Mouse (Mus musculus) kidney, adult 2 months (tissue): ENCODE data around the gene Mt3. TPM values are rescaled to one million over a fixed set of nuclear protein-coding genes. Genes with fewer than 3 reads are reported as not detected.

ENCODE experiments used
- DNase-seq: peaks from one replicate; pipeline ENCODE4 v3.0.0; 2021
- H3K27ac ChIP-seq: fragments of 200-500 bp; 2 replicates; pipeline ENCODE4 v1.5.1; 2012; ENCODE audit warnings: low read depth, low read length, control low read depth, inconsistent platforms; ENCODE audit not compliant: insufficient read depth
- H3K27me3 ChIP-seq: fragments of 200-500 bp; replicated peaks from 2 replicates; pipeline ENCODE4 v1.6.1; 2012; ENCODE audit warnings: mild to moderate bottlenecking, moderate library complexity, low read length, inconsistent platforms; ENCODE audit not compliant: control insufficient read depth, insufficient read depth
- H3K36me3 ChIP-seq: fragments of 200-500 bp; 2 replicates; pipeline ENCODE4 v1.6.1; 2012; ENCODE audit warnings: mild to moderate bottlenecking, moderate library complexity, low read length, inconsistent platforms; ENCODE audit not compliant: control insufficient read depth, insufficient read depth
- H3K4me1 ChIP-seq: fragments of 200-500 bp; 2 replicates; pipeline ENCODE4 v1.6.1; 2011; ENCODE audit warnings: low read length; ENCODE audit not compliant: control insufficient read depth, insufficient read depth
- H3K4me3 ChIP-seq: fragments of 200-500 bp; 2 replicates; pipeline ENCODE4 v1.5.1; 2011; ENCODE audit warnings: mild to moderate bottlenecking, low read depth, low read length, control low read depth; ENCODE audit not compliant: insufficient read depth
- CTCF ChIP-seq: fragments of 200-500 bp; conservative IDR thresholded peaks from 2 replicates; pipeline ENCODE4 v1.5.1; 2011; ENCODE audit warnings: low read depth, mild to moderate bottlenecking, control low read depth, low read length, moderate library complexity, mixed read lengths; ENCODE audit not compliant: insufficient read depth, insufficient read length
- POLR2A ChIP-seq: fragments of 200-500 bp; IDR thresholded peaks from one replicate; pipeline ENCODE4 v1.6.1; 2011; ENCODE audit warnings: low read depth, low read length, control low read depth
- WGBS: fragments of 180-500 bp; shearing (Covaris S2); methylation state at CpG from one replicate; pipeline ENCODE4 v1.1.7; 2018; 5-methylcytosine and 5-hydroxymethylcytosine counted together
- polyA plus RNA-seq: library from polyadenylated mRNA; depleted of rRNA; stranded (reverse); fragments of >200 nt; gene quantifications from 2 replicates; pipeline ENCODE4 v1.2.3, GENCODE M21; 2012; rRNA removed

Mt3 gene
- polyA plus RNA-seq, 1 experiment: 8.4 TPM

GRCm38 (mm10) chr8:94187290-94188002 lies 35.0 kb downstream of the Mt3 start:
- 65% methylated on average over 21 of the region's 21 CpGs for WGBS
- H3K36me3 ChIP-seq: no peaks in the 10 kb centered on the region
- no peak overlapping the region for H3K27ac ChIP-seq
- TF ChIP-seq CTCF: no peak
- no peak for TF ChIP-seq POLR2A
- no peaks in the 10 kb centered on the region; the same call in 1 of the 2 replicates for H3K4me1 ChIP-seq
- no peaks in the 10 kb centered on the region for H3K27me3 ChIP-seq
- H3K4me3 ChIP-seq: no peak overlapping the region
- no peak for DNase-seq

- Histone ChIP-seq H3K27me3 (no peaks in the 10 kb centered on the region), H3K4me3 (no peak overlapping the region), H3K4me1 (no peaks in the 10 kb centered on the region), H3K36me3 (no peaks in the 10 kb centered on the region), H3K27ac (no peak overlapping the region)
- WGBS: 63% methylated on average over 13 of the region's 13 CpGs
- peak; percentile 37 for DNase-seq
- no peak for TF ChIP-seq POLR2A
- TF ChIP-seq CTCF: no peak
These were observed 37.0 kb downstream of the Mt3 start for GRCm38 (mm10) chr8:94189275-94190031.

- Histone ChIP-seq H3K4me3 (peak overlapping the region; percentile 2; the same call in 1 of the 2 replicates), H3K4me1 (no peaks in the 10 kb centered on the region), H3K36me3 (no peaks in the 10 kb centered on the region), H3K27ac (no peak overlapping the region), H3K27me3 (no peaks in the 10 kb centered on the region)
- 19% methylated on average over 21 of the region's 21 CpGs for WGBS
- peak; percentile 89 for DNase-seq
- TF ChIP-seq POLR2A (no peak), CTCF (no peak)
These were observed 38.8 kb downstream of the Mt3 start for GRCm38 (mm10) chr8:94191101-94191691.

- DNase-seq: peak; percentile 18
- H3K36me3 ChIP-seq: no peaks in the 10 kb centered on the region
- H3K4me1 ChIP-seq: no peaks in the 10 kb centered on the region
- WGBS: 55% methylated on average over 1 of the region's 1 CpGs
- TF ChIP-seq CTCF: no peak
- TF ChIP-seq POLR2A: no peak
- no peak overlapping the region for H3K27ac ChIP-seq
- H3K4me3 ChIP-seq: no peak overlapping the region
- no peaks in the 10 kb centered on the region for H3K27me3 ChIP-seq
These were observed 40.5 kb downstream of the Mt3 start for GRCm38 (mm10) chr8:94192926-94193325.

- DNase-seq: no peak
- Histone ChIP-seq H3K27ac (no peak overlapping the region), H3K4me3 (no peak overlapping the region), H3K27me3 (no peaks in the 10 kb centered on the region), H3K4me1 (no peaks in the 10 kb centered on the region), H3K36me3 (no peaks in the 10 kb centered on the region)
- WGBS: 73% methylated on average over 7 of the region's 7 CpGs
- TF ChIP-seq POLR2A: no peak
- no peak for TF ChIP-seq CTCF
These were observed 42.3 kb downstream of the Mt3 start for GRCm38 (mm10) chr8:94194591-94195223.

- H3K4me1 ChIP-seq: no peaks in the 10 kb centered on the region
- H3K36me3 ChIP-seq: no peaks in the 10 kb centered on the region
- no peak overlapping the region for H3K27ac ChIP-seq
- no peak for TF ChIP-seq POLR2A
- TF ChIP-seq CTCF: peak; percentile 62
- no peaks in the 10 kb centered on the region for H3K27me3 ChIP-seq
- 45% methylated on average over 10 of the region's 10 CpGs for WGBS
- no peak overlapping the region for H3K4me3 ChIP-seq
- peak; percentile 72 for DNase-seq
These were observed 46.9 kb downstream of the Mt3 start for GRCm38 (mm10) chr8:94199202-94199869.

Other genes starting within 250 kb of the Mt3 start
- gene Amfr, start 139.8 kb upstream of the Mt3 start, polyA plus RNA-seq: 171 and 204 TPM in 2 replicates
- gene Nudt21, start 115.6 kb upstream of the Mt3 start, polyA plus RNA-seq: 19.6 and 22.1 TPM in 2 replicates
- gene Ogfod1, start 115.4 kb upstream of the Mt3 start, polyA plus RNA-seq: 6.6 and 8.7 TPM in 2 replicates
- 31.3 and 31.4 TPM in 2 replicates for gene Bbs2, start 53.7 kb upstream of the Mt3 start, polyA plus RNA-seq
- gene Mt4, start 15.4 kb upstream of the Mt3 start, polyA plus RNA-seq: not detected in 2 replicates
- gene Mt2, start 20.1 kb downstream of the Mt3 start, polyA plus RNA-seq: 57.6 and 80.2 TPM in 2 replicates
- gene Mt1, start 26.5 kb downstream of the Mt3 start, polyA plus RNA-seq: 906 and 994 TPM in 2 replicates
- gene Nup93, start 62.0 kb downstream of the Mt3 start, polyA plus RNA-seq: 11.2 and 11.9 TPM in 2 replicates
- 600 and 1,070 TPM in 2 replicates for gene Slc12a3, start 176.6 kb downstream of the Mt3 start, polyA plus RNA-seq
- 417 and 537 TPM in 2 replicates for gene Herpud1, start 233.8 kb downstream of the Mt3 start, polyA plus RNA-seq